Mouse (Mus musculus): Measurements from ENCODE around the gene Gm10944. TPM values are rescaled to one million over a fixed set of nuclear protein-coding genes. Genes with fewer than 3 reads are reported as not detected.

The Gm10944 gene
- polyA plus RNA-seq (2016; fragmentation: Nextera tagmentation; extraction: Ambion mirVana), result not detected in 2 replicates

DNA sequence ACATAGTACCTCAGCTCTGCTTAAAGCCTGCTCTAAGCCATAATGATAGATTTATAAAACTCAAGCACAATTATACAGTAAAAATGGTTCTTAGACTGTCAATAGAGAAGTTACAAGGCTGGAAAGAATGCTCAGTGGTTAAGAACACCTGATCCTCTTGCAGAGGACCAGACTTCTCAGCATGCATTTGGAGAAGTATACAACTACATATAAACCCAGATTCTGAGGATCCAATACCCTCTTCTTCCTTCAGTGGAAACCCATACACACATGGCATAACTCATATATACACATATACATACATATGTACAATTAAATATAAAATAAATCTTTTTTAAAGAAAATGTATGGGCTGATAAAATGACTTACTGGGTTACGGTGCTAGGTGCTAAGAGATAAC is at the start of gene Gm10944:
Gene Gm10944 (plus strand): TSS at position 301 of the 400 bp plus-strand sequence.
- Histone ChIP-seq H3K27ac (no peak within 1 kb of the TSS), H3K4me1 (no peaks in the 10 kb centered on the region), H3K4me2 (replicated peaks) (no peak within 1 kb of the TSS), H3K9ac (no peak within 1 kb of the TSS), H3K9me3 (no peaks in the 10 kb centered on the region), H3K27me3 (replicated peaks) (no peaks in the 10 kb centered on the region), H3K36me3 (no peaks in the 10 kb centered on the region), H3K4me3 (no peak within 1 kb of the TSS)
- 90% methylated on average over 1 of the region's 1 CpGs for WGBS
- ATAC-seq (ENCODE audit: low FRiP score, low read depth), result no peak

DNA sequence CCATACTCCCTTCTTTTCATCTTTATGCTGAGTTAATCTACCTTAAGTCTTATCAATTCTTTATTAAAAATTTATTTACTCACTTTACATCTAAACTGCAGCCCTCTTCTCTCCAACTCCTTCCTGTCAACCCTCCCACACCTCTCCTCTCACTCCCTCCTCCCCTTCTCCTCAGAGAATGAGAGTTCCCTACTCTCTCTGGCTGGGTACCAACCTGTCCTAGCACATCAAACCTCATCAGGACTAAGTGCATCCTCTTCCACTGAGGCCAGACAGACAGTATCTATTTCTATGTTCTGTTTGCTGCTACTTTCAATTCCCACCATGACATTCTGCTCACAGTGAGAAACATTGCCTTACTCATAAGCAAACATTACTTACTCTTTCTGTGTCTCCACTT is 25.2 kb upstream of the Gm10944 start:
- H3K4me3 ChIP-seq, result no peak overlapping the region
- H3K9me3 ChIP-seq, result no peaks in the 10 kb centered on the region
- H3K36me3 ChIP-seq, result no peaks in the 10 kb centered on the region
- no peak for ATAC-seq (ENCODE audit: low FRiP score, low read depth)
- no peaks in the 10 kb centered on the region for H3K4me1 ChIP-seq
- H3K9ac ChIP-seq, result no peak overlapping the region
- H3K27me3 ChIP-seq (replicated peaks), result no peaks in the 10 kb centered on the region
- H3K27ac ChIP-seq, result no peak overlapping the region
- H3K4me2 ChIP-seq (replicated peaks), result no peak overlapping the region

GRCm38 (mm10) chr10:10656621-10657020 is 24.5 kb upstream of the Gm10944 start:
- no peak overlapping the region for H3K27ac ChIP-seq
- no peaks in the 10 kb centered on the region for H3K36me3 ChIP-seq
- WGBS, result 87% methylated on average over 4 of the region's 4 CpGs
- H3K9ac ChIP-seq, result no peak overlapping the region
- H3K27me3 ChIP-seq (replicated peaks), result no peaks in the 10 kb centered on the region
- no peaks in the 10 kb centered on the region for H3K4me1 ChIP-seq
- H3K4me2 ChIP-seq (replicated peaks), result no peak overlapping the region
- H3K9me3 ChIP-seq, result no peaks in the 10 kb centered on the region
- H3K4me3 ChIP-seq, result no peak overlapping the region
- no peak for ATAC-seq (ENCODE audit: low FRiP score, low read depth)

DNA sequence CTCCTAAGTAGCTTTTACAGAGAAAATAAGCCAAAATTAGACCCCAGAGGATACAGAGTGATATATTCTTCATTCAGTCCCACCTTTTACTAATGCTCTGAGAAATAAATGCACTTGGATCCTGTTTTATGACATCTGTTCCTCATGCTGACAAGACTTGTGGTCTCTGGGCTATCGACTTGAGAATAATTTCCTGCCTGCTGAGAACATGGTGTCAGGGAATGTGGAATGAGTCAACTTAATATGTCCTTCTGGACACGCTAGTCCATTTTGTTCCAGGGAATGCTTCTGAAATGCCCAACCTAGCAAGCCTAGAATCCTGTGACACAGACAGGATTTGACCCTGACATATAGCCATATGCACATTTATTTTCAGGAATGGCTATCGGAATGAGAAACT is 22.0 kb upstream of the Gm10944 start:
- 84% methylated on average over 3 of the region's 3 CpGs for WGBS

GRCm38 (mm10) chr10:10659976-10660375 is 21.2 kb upstream of the Gm10944 start:
- no peaks in the 10 kb centered on the region for H3K36me3 ChIP-seq
- H3K4me3 ChIP-seq, result no peak overlapping the region
- ATAC-seq (ENCODE audit: low FRiP score, low read depth), result no peak
- no peaks in the 10 kb centered on the region for H3K9me3 ChIP-seq
- H3K27ac ChIP-seq, result no peak overlapping the region
- no peaks in the 10 kb centered on the region for H3K27me3 ChIP-seq (replicated peaks)
- H3K9ac ChIP-seq, result no peak overlapping the region
- H3K4me1 ChIP-seq, result no peaks in the 10 kb centered on the region
- 80% methylated on average over 3 of the region's 3 CpGs for WGBS
- H3K4me2 ChIP-seq (replicated peaks), result no peak overlapping the region

More for the DNA sequence above, 22.0 kb upstream of the Gm10944 start:
- H3K4me1 ChIP-seq, result no peaks in the 10 kb centered on the region
- H3K9ac ChIP-seq, result no peak overlapping the region
- no peaks in the 10 kb centered on the region for H3K36me3 ChIP-seq
- no peaks in the 10 kb centered on the region for H3K9me3 ChIP-seq
- no peak overlapping the region for H3K27ac ChIP-seq
- no peak for ATAC-seq (ENCODE audit: low FRiP score, low read depth)
- no peak overlapping the region for H3K4me2 ChIP-seq (replicated peaks)
- H3K4me3 ChIP-seq, result no peak overlapping the region
- H3K27me3 ChIP-seq (replicated peaks), result no peaks in the 10 kb centered on the region

GRCm38 (mm10) chr10:10688907-10689667 is 7.9 kb downstream of the Gm10944 start:
- Histone ChIP-seq H3K9me3 (no peaks in the 10 kb centered on the region), H3K9ac (peak overlapping the region; percentile 53), H3K4me2 (replicated peaks) (peak overlapping the region; percentile 95), H3K27me3 (replicated peaks) (peaks cover 8% of the 10 kb centered on the region; the same call in 1 of the 2 replicates), H3K36me3 (no peaks in the 10 kb centered on the region), H3K27ac (no peak overlapping the region), H3K4me1 (peaks cover 13% of the 10 kb centered on the region; the same call in 1 of the 2 replicates), H3K4me3 (peak overlapping the region; percentile 41)
- 4% methylated on average over 35 of the region's 35 CpGs for WGBS
- peak; percentile 80 for ATAC-seq (ENCODE audit: low FRiP score, low read depth)

GRCm38 (mm10) chr10:10689668-10690223 is 8.6 kb downstream of the Gm10944 start:
- 10% methylated on average over 11 of the region's 11 CpGs for WGBS
- H3K27ac ChIP-seq, result no peak overlapping the region
- peak; percentile 43 for ATAC-seq (ENCODE audit: low FRiP score, low read depth)

GRCm38 (mm10) chr10:10697497-10697896 is 16.3 kb downstream of the Gm10944 start:
- Histone ChIP-seq H3K4me1 (no peaks in the 10 kb centered on the region), H3K4me2 (replicated peaks) (no peak overlapping the region), H3K9me3 (no peaks in the 10 kb centered on the region), H3K27ac (no peak overlapping the region), H3K4me3 (no peak overlapping the region), H3K9ac (no peak overlapping the region), H3K27me3 (replicated peaks) (no peaks in the 10 kb centered on the region), H3K36me3 (no peaks in the 10 kb centered on the region)
- WGBS, result 79% methylated on average over 6 of the region's 6 CpGs
- no peak for ATAC-seq (ENCODE audit: low FRiP score, low read depth)

More at GRCm38 (mm10) chr10:10689668-10690223, 8.6 kb downstream of the Gm10944 start:
- H3K9me3 ChIP-seq, result no peaks in the 10 kb centered on the region
- H3K36me3 ChIP-seq, result no peaks in the 10 kb centered on the region
- peaks cover 13% of the 10 kb centered on the region; the same call in 1 of the 2 replicates for H3K4me1 ChIP-seq
- H3K9ac ChIP-seq, result peak overlapping the region; percentile 53; the same call in 1 of the 2 replicates
- peak overlapping the region; percentile 95 for H3K4me2 ChIP-seq (replicated peaks)
- peak overlapping the region; percentile 41 for H3K4me3 ChIP-seq
- H3K27me3 ChIP-seq (replicated peaks), result peaks cover 8% of the 10 kb centered on the region; the same call in 1 of the 2 replicates

GRCm38 (mm10) chr10:10700903-10701302 is 19.8 kb downstream of the Gm10944 start:
- Histone ChIP-seq H3K4me1 (no peaks in the 10 kb centered on the region), H3K9me3 (no peaks in the 10 kb centered on the region), H3K36me3 (no peaks in the 10 kb centered on the region), H3K27ac (no peak overlapping the region), H3K9ac (no peak overlapping the region), H3K27me3 (replicated peaks) (no peaks in the 10 kb centered on the region), H3K4me2 (replicated peaks) (no peak overlapping the region), H3K4me3 (no peak overlapping the region)
- ATAC-seq (ENCODE audit: low FRiP score, low read depth), result no peak
- WGBS, result 69% methylated on average over 1 of the region's 1 CpGs

DNA sequence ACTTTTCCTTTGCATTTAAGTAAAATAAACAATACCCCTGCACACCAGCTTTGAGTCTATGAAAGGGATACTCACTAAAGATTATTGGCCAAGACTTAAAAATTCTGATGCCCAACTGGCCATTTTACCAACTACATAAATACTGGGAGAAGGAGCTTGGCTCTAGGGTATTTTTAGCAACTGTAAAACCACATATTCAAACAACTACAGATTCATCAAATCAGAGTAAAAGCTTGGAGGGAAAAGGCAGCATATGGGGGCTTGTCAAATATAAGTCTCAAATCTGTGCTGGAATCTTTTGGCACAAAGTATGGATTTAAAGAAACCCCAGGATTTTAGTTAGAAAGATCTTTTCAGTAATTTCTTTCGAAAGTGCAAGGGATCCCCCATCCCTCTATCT is 20.2 kb downstream of the Gm10944 start:
- no peaks in the 10 kb centered on the region for H3K9me3 ChIP-seq
- no peak overlapping the region for H3K9ac ChIP-seq
- no peaks in the 10 kb centered on the region for H3K36me3 ChIP-seq
- no peak overlapping the region for H3K27ac ChIP-seq
- no peak for ATAC-seq (ENCODE audit: low FRiP score, low read depth)
- H3K4me2 ChIP-seq (replicated peaks), result no peak overlapping the region
- WGBS, result 82% methylated on average over 1 of the region's 1 CpGs
- H3K4me3 ChIP-seq, result no peak overlapping the region
- no peaks in the 10 kb centered on the region for H3K27me3 ChIP-seq (replicated peaks)
- no peaks in the 10 kb centered on the region for H3K4me1 ChIP-seq

DNA sequence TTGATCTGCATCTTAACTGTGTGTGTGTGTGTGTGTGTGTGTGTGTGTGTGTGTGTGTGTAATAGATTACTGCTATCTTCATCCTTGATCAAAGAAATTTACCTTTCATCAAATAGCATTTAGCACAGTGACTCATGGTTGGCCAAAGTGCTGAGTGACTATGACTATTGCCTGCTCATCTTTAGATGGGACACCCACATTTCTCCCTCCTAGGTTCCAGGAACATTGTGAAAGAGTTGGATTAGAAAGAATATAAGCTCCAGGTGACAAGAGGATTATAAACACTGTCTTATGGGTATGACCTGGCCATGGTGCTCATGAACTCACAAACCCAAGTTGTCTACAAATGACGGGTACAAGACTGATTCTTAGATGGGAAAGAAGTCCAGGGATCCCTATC is 26.9 kb downstream of the Gm10944 start:
- ATAC-seq (ENCODE audit: low FRiP score, low read depth), result no peak
- Histone ChIP-seq H3K9me3 (no peaks in the 10 kb centered on the region), H3K27me3 (replicated peaks) (no peaks in the 10 kb centered on the region), H3K4me2 (replicated peaks) (no peak overlapping the region), H3K36me3 (no peaks in the 10 kb centered on the region), H3K9ac (no peak overlapping the region), H3K27ac (no peak overlapping the region), H3K4me1 (no peaks in the 10 kb centered on the region), H3K4me3 (no peak overlapping the region)
- 84% methylated on average over 1 of the region's 1 CpGs for WGBS

DNA sequence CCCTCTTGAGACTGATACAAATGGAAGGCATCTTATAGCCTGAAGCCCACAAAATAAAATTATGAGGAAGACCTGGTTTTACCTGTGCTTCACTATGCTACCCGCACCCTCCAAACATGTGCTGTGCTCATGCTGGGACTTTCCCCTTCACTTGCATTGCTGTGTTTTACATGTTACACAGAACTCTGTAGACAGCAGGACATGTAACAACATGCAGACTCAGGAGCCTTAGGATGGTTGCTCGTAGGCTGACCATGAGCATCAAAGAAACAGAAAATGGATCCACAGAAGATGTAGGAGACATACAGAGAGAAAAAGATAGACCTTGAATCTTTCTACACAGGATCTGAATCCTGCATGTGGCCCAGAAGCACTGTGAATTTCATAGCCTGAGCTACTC is 29.2 kb downstream of the Gm10944 start:
- Histone ChIP-seq H3K27me3 (replicated peaks) (no peaks in the 10 kb centered on the region), H3K9ac (no peak overlapping the region), H3K4me1 (no peaks in the 10 kb centered on the region), H3K9me3 (no peaks in the 10 kb centered on the region), H3K27ac (no peak overlapping the region), H3K36me3 (no peaks in the 10 kb centered on the region), H3K4me3 (no peak overlapping the region), H3K4me2 (replicated peaks) (no peak overlapping the region)
- 88% methylated on average over 2 of the region's 2 CpGs for WGBS
- no peak for ATAC-seq (ENCODE audit: low FRiP score, low read depth)

Measured in neural tube, embryonic 12.5 days (tissue).